Mouse (Mus musculus): ENCODE results near the gene Ddn.

GRCm38 (mm10) chr15:98807895-98808650 is 1.2 kb downstream of the Ddn start:
- no peak for TF ChIP-seq CTCF (conservative IDR thresholded peaks at IDR 0.05; ENCODE audit: low read length)
- TF ChIP-seq POU5F1 (IDR thresholded peaks at IDR 0.05; ENCODE audit: borderline replicate concordance, low read length) = no peak
